Mouse (Mus musculus) forebrain, embryonic 15.5 days (tissue): Measurements from ENCODE around the gene Crebrf. TPM values are rescaled to one million over a fixed set of nuclear protein-coding genes. Genes with fewer than 3 reads are reported as not detected.

Source experiments
- ATAC-seq: fragments of 200-750 bp; cut with Nextera tagmentation; replicated peaks from 2 replicates; pipeline ENCODE4 v1.8.0; 2017; ENCODE audit warnings: mild to moderate bottlenecking, moderate TSS enrichment, moderate library complexity
- H3K27ac ChIP-seq: fragments of 300-500 bp; sonication (generic); replicated peaks from 2 replicates; pipeline ENCODE4 v1.5.1; 2015; ENCODE audit warnings: mild to moderate bottlenecking, inconsistent platforms
- H3K27me3 ChIP-seq: fragments of 300-500 bp; sonication (generic); 2 replicates; pipeline ENCODE4 v1.6.1; 2015; ENCODE audit warnings: inconsistent platforms
- H3K36me3 ChIP-seq: fragments of 300-500 bp; sonication (generic); 2 replicates; pipeline ENCODE4 v1.6.1; 2015; ENCODE audit warnings: mild to moderate bottlenecking, inconsistent platforms
- H3K4me1 ChIP-seq: fragments of 300-500 bp; sonication (generic); 2 replicates; pipeline ENCODE4 v1.6.1; 2015; ENCODE audit warnings: inconsistent platforms
- H3K4me2 ChIP-seq: fragments of 300-500 bp; sonication (generic); replicated peaks from 2 replicates; pipeline ENCODE4 v1.6.1; 2015; ENCODE audit warnings: mild to moderate bottlenecking, inconsistent platforms
- H3K4me3 ChIP-seq: fragments of 300-500 bp; sonication (generic); 2 replicates; pipeline ENCODE4 v1.5.1; 2015; ENCODE audit warnings: mild to moderate bottlenecking, inconsistent platforms
- H3K9ac ChIP-seq: fragments of 300-500 bp; sonication (generic); replicated peaks from 2 replicates; pipeline ENCODE4 v1.6.1; 2015; ENCODE audit warnings: mild to moderate bottlenecking, inconsistent platforms
- H3K9me3 ChIP-seq: fragments of 300-500 bp; sonication (generic); 2 replicates; pipeline ENCODE4 v1.6.1; 2016; ENCODE audit warnings: inconsistent platforms
- WGBS: fragments of 180-500 bp; shearing (Covaris S2); methylation state at CpG from one replicate; pipeline ENCODE4 v1.1.7; 2015; ENCODE audit warnings: mixed read lengths; 5-methylcytosine and 5-hydroxymethylcytosine counted together
- polyA plus RNA-seq: library from polyadenylated mRNA; unstranded; fragments of >200 nt; fragmentation: Nextera tagmentation; extraction: Ambion mirVana; gene quantifications from 2 replicates; pipeline ENCODE4 v1.2.1, GENCODE M21; 2015

Crebrf gene
- polyA plus RNA-seq = 14.9 and 16.8 TPM in 2 replicates

DNA sequence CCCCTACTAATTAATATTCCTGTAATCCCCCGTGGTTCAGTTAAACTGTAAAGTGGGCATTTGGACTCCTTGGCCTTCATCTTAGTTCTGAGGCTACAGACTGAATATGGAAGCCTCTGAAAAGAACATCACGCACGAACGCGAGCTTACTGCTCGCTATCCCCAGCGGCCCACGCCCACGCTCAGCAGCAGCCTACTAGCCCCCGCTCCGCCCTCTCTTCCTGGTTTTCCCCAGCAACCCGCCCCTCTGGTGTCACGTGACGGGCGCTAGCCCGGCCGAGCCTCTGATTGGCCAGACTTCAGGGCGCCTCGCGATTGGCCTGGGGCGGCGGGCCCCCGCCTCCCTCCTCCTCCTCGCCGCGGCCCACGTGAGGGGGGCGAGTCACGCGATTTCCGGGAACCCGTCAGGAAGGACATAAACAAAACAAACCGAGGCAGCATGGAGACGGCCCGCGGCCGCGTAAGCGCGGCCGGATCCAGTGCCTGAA lies at the start of gene Crebrf:
Gene Crebrf, plus strand, starts transcription at position 380 of the 488 bp plus-strand sequence.
- WGBS = 0% methylated on average over 41 of the region's 41 CpGs

DNA sequence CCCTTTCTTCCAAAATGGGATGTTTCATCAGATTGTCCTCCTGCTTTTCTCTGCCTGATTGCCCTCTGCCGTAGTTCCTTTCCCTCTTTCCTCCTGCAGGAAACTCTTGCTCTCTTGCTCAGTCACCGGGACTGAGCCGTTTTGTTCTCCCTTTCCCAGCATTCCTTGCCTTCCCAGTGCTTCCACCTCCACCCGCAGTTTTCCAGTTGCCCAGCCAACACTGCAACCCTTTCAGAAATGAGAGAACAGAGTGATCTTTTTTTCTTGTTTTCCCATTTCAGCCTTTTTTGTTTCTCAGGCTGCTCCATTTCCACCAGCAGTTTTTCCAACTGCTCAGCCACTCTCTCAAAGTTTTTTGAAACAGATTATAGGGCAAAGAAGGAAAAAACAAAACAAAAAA lies 44.2 kb upstream of the Crebrf start:
- no peaks in the 10 kb centered on the region for H3K27me3 ChIP-seq
- peaks cover 3% of the 10 kb centered on the region for H3K4me1 ChIP-seq
- H3K9me3 ChIP-seq = no peaks in the 10 kb centered on the region
- no peak overlapping the region for H3K27ac ChIP-seq
- WGBS = 52% methylated on average over 4 of the region's 4 CpGs
- no peak overlapping the region for H3K9ac ChIP-seq
- no peak overlapping the region for H3K4me2 ChIP-seq
- no peak overlapping the region for H3K4me3 ChIP-seq
- no peaks in the 10 kb centered on the region for H3K36me3 ChIP-seq
- no peak for ATAC-seq

More for the DNA sequence above, at the start of gene Crebrf:
- Histone ChIP-seq H3K4me3 (peak within 1 kb of the TSS; percentile 77), H3K27ac (peak within 1 kb of the TSS; percentile 82), H3K4me2 (peak within 1 kb of the TSS; percentile 69), H3K4me1 (peaks cover 15% of the 10 kb centered on the region), H3K36me3 (no peaks in the 10 kb centered on the region), H3K9ac (peak within 1 kb of the TSS; percentile 72), H3K27me3 (no peaks in the 10 kb centered on the region), H3K9me3 (no peaks in the 10 kb centered on the region)
- peak; percentile 77 for ATAC-seq

GRCm38 (mm10) chr17:26675845-26676244 lies 39.6 kb upstream of the Crebrf start:
- H3K9me3 ChIP-seq = no peaks in the 10 kb centered on the region
- H3K27ac ChIP-seq = peak overlapping the region; percentile 92
- peak overlapping the region; percentile 83 for H3K9ac ChIP-seq
- peak; percentile 62 for ATAC-seq
- whole genome bisulfite sequencing = 22% methylated on average over 7 of the region's 7 CpGs
- H3K4me3 ChIP-seq = peak overlapping the region; percentile 95
- H3K36me3 ChIP-seq = 0 out of 2 replicates have a peak, but pooled peaks cover under 1% of the 10 kb centered on the region
- H3K27me3 ChIP-seq = no peaks in the 10 kb centered on the region
- H3K4me2 ChIP-seq = peak overlapping the region; percentile 74
- peaks cover 30% of the 10 kb centered on the region for H3K4me1 ChIP-seq

GRCm38 (mm10) chr17:26676252-26676615 lies 39.2 kb upstream of the Crebrf start:
- H3K27ac ChIP-seq = peak overlapping the region; percentile 92
- WGBS = under 1% methylated on average over 30 of the region's 30 CpGs

DNA sequence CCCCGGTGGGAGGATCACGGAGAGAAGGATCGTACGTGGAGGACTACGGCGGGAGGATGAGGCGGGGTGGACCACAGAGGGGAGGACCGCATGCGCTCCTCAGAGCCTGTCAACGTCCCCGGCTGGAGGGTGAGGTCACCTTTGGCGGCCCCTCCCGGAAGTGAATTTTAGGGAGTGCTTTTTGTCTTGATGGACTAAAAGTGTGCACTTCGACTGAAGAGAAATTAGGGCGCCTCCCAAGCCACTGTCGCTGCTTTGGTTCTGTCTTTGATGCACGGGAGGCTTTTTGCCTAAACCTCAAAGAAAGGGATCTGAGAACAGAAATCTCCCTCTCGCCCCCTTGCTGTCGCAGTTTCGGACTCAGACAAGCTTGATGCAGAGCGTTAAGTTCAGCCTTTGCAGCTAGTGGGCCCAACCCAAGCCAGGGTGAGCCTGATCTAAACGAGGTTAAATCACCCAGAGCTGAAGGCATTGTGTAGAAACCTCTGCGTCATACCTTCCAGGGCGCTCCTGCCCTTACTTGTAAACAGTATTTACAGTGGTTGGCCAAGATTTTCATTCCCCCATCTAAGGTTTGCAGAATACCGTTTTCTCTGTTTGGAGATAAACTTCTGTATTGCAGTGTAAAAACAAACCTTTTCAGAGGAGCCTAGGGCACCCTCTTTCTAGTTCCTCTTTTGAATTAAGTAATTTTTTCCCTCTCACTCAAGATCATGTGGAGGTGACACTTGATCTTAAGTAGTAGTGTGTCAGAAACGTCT lies 38.7 kb upstream of the Crebrf start:
- peak overlapping the region; percentile 95 for H3K4me3 ChIP-seq
- no peaks in the 10 kb centered on the region for H3K27me3 ChIP-seq
- 0 out of 2 replicates have a peak, but pooled peaks cover 3% of the 10 kb centered on the region for H3K36me3 ChIP-seq
- WGBS = 2% methylated on average over 26 of the region's 26 CpGs
- H3K4me1 ChIP-seq = peaks cover 30% of the 10 kb centered on the region
- peak; percentile 92 for ATAC-seq
- H3K4me2 ChIP-seq = peak overlapping the region; percentile 74
- H3K9ac ChIP-seq = peak overlapping the region; percentile 83
- no peaks in the 10 kb centered on the region for H3K9me3 ChIP-seq
- H3K27ac ChIP-seq = peak overlapping the region; percentile 92

More at GRCm38 (mm10) chr17:26676252-26676615, 39.2 kb upstream of the Crebrf start:
- H3K27me3 ChIP-seq = no peaks in the 10 kb centered on the region
- 0 out of 2 replicates have a peak, but pooled peaks cover 3% of the 10 kb centered on the region for H3K36me3 ChIP-seq
- peak; percentile 94 for ATAC-seq
- peaks cover 30% of the 10 kb centered on the region for H3K4me1 ChIP-seq
- H3K9me3 ChIP-seq = no peaks in the 10 kb centered on the region
- peak overlapping the region; percentile 95 for H3K4me3 ChIP-seq
- H3K9ac ChIP-seq = peak overlapping the region; percentile 83
- H3K4me2 ChIP-seq = peak overlapping the region; percentile 74

DNA sequence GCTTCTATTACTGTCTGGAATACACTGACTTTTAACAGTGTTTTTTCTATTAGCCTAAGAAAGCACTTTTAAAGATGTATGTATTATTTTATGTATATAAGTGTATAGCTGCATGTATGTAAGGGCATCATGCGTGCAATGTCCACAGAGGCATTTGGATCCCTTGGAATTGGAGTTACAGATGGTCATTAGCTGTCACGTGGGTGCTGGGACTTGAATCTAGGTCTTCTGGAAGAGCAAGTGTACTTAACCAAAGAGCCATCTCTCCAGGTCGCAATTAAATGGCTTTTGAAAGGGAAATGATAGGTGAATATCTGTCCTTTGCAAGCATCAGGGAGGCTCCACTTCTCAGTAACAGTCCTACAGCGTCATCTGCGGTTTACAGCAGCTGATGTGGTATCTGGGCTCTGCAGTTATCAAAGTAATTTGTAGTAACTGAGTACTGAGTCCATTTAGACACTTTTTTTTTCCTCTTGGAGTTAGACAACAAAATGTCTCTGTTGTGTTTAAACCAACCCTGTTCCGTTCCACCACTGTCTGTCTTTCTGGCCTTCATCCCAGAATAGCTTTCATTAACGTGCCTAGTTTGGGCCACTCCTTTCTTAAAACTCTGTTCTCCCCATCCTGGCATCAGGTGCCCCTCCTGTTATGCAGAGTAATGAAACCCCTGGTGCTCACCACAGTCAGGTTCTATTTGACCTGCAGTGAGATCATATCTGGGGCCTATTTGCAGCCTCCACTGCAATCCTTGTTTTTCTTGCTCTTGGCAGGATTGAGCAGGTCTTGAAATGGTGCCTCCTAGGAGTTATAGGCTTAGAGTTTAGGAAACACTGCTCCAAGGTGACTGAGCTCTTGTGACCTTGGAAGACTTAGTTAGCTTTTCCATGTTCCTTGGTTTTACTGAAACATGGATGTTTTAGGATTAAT lies 37.5 kb upstream of the Crebrf start:
- no peak overlapping the region for H3K27ac ChIP-seq
- H3K4me2 ChIP-seq = peak overlapping the region; percentile 74
- H3K4me3 ChIP-seq = peak overlapping the region; percentile 95
- ATAC-seq = no peak
- no peaks in the 10 kb centered on the region for H3K27me3 ChIP-seq
- H3K4me1 ChIP-seq = peaks cover 30% of the 10 kb centered on the region
- WGBS = 78% methylated on average over 7 of the region's 7 CpGs
- H3K36me3 ChIP-seq = 0 out of 2 replicates have a peak, but pooled peaks cover 5% of the 10 kb centered on the region
- H3K9me3 ChIP-seq = no peaks in the 10 kb centered on the region
- H3K9ac ChIP-seq = peak overlapping the region; percentile 83; the same call in 1 of the 2 replicates

GRCm38 (mm10) chr17:26681276-26681675 lies 34.2 kb upstream of the Crebrf start:
- WGBS = 92% methylated on average over 6 of the region's 6 CpGs
- ATAC-seq = no peak
- Histone ChIP-seq H3K27me3 (no peaks in the 10 kb centered on the region), H3K27ac (no peak overlapping the region), H3K4me1 (peaks cover 27% of the 10 kb centered on the region), H3K36me3 (peaks cover 21% of the 10 kb centered on the region), H3K4me2 (no peak overlapping the region), H3K9me3 (no peaks in the 10 kb centered on the region), H3K4me3 (no peak overlapping the region), H3K9ac (no peak overlapping the region)

DNA sequence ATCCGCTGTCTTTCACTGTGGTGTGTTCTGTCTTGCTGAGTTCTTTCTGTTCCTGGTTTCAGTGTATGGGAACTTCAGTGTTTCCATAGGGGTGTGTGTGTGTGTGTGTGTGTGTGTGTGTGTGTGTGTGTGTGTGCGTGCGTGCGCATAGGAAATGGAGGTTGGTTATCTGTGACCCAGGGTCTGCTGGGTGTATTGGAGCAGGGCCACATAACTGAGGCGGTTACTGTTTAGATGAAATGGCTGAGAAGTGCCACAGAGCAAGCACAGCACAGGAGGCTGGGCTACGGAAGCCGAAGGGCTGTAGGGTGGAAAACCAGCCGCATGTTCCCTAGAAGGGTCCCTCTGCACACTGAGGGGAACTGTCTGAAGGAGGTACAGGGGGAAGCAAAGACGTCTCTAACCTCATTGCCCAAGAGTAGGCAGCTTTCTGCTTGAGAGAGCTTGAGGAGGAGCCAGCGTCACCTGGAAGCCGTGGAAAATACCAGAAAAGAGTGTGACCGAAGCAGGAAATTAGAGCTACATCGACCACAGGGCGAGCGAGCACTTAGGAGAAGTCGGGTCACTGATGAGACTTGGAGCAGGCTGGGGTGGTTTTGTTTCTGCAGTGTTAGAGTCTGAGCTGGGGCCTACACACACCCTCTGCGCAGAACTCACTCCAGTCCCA lies 29.0 kb upstream of the Crebrf start:
- H3K27me3 ChIP-seq = no peaks in the 10 kb centered on the region
- no peak overlapping the region for H3K4me2 ChIP-seq
- no peaks in the 10 kb centered on the region for H3K9me3 ChIP-seq
- no peak overlapping the region for H3K4me3 ChIP-seq
- H3K36me3 ChIP-seq = peaks cover 18% of the 10 kb centered on the region
- H3K4me1 ChIP-seq = peaks cover 25% of the 10 kb centered on the region
- ATAC-seq = no peak
- H3K27ac ChIP-seq = no peak overlapping the region
- 91% methylated on average over 17 of the region's 17 CpGs for WGBS
- no peak overlapping the region for H3K9ac ChIP-seq

DNA sequence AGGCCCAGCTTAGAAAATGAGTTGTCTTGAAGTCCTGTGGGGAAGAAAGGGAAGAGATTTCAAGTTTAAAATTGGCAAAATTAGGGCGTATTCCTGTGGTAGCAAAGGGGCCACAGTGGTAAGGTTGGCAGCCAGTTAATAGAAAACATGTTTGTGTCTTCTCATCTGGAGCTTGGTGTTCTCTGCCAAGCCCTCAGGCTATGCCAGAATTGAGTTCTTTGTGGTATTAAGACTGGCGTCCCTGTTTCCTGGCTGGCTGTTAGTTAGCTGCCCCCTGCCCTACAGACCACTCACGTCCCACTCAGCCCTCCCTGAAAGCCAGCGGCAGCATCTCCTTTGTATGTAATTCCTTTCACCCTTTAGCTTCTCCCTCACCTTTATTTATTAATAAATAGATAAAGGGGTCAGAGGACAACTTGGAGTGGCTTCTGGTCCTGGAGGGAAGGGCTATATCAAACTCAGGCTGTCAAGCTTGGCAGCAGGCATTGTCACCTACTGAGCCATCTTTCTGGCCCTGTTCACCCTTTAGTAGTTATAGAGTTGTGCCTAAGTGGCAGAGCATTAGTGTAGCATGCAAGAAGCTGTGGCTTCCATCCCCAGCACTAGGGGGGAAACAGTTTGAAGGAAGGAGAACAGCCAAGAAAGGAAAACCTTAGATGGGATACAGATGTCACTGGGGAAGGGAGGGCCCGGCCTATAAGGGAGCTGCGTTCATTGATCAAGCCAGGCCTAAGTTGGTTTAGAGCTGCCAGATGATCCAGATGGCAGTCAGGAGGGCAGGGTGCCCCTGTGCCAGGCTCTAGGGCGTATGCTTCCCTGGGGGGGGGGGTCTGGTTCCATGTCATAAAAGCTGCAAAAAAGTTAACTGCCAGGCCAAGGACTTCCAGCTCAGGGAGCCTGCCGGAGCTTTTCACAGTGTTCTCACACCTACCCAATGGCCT lies 26.4 kb upstream of the Crebrf start:
- Histone ChIP-seq H3K27ac (peak overlapping the region; percentile 79), H3K36me3 (peaks cover 8% of the 10 kb centered on the region; the same call in 1 of the 2 replicates), H3K27me3 (no peaks in the 10 kb centered on the region), H3K9ac (no peak overlapping the region), H3K4me1 (peaks cover 34% of the 10 kb centered on the region), H3K9me3 (no peaks in the 10 kb centered on the region), H3K4me2 (no peak overlapping the region), H3K4me3 (no peak overlapping the region)
- WGBS = 44% methylated on average over 8 of the region's 8 CpGs
- ATAC-seq = peak; percentile 72; the same call in 1 of the 2 replicates

DNA sequence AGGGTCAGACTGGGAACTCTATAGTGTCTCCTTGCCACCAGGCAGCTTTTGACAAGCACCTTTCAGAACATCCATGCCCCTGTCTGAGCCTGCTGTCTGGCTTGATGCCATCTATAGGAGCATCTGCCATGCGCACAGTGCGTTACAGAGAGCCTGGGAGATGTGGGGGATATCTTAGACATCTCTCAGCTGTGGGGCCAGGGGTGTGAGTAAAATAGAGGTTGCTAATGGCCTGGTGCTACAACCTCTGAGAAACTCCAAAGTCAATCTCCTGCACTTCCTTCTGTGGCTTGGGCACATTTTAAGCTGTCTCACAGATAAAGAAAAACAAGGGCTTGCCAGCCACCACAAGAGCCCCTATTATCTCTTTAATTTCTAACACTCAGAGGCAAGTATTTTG lies 25.6 kb upstream of the Crebrf start:
- no peak overlapping the region for H3K9ac ChIP-seq
- peaks cover 38% of the 10 kb centered on the region for H3K4me1 ChIP-seq
- H3K27me3 ChIP-seq = no peaks in the 10 kb centered on the region
- H3K9me3 ChIP-seq = no peaks in the 10 kb centered on the region
- peak overlapping the region; percentile 79 for H3K27ac ChIP-seq
- ATAC-seq = no peak
- peaks cover 1% of the 10 kb centered on the region; the same call in 1 of the 2 replicates for H3K36me3 ChIP-seq
- 44% methylated on average over 2 of the region's 2 CpGs for WGBS
- H3K4me2 ChIP-seq = no peak overlapping the region
- no peak overlapping the region for H3K4me3 ChIP-seq
